Mouse (Mus musculus): ENCODE measurements around the gene Aldh3b1.

Gene Aldh3b1

GRCm38 (mm10) chr19:3942986-3943735 lies 13.6 kb upstream of the Aldh3b1 start:
- DNase-seq, result peak; percentile 57 to 66

DNA sequence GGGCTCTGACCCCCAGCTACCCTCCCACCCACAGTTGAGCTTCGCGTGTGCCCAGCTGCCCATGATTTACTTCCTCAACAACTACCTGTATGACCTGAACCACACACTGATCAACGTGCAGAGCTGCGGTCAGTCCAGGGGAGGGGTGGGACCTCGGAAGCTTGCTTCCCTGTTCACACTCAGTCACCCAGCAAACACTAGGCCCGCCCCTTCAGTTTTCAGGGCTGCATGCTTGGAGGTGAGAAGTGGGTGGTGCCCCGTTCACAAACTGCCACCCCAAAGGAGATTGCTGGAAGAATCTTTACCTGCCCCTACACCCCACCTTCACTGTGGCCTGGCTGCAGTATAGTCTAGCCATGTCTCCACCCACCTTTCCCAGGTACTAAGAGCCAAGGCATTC lies 12.7 kb upstream of the Aldh3b1 start:
- no peak for DNase-seq

GRCm38 (mm10) chr19:3935896-3936850 lies 6.6 kb upstream of the Aldh3b1 start:
- peak; percentile 69 to 78 for DNase-seq

DNA sequence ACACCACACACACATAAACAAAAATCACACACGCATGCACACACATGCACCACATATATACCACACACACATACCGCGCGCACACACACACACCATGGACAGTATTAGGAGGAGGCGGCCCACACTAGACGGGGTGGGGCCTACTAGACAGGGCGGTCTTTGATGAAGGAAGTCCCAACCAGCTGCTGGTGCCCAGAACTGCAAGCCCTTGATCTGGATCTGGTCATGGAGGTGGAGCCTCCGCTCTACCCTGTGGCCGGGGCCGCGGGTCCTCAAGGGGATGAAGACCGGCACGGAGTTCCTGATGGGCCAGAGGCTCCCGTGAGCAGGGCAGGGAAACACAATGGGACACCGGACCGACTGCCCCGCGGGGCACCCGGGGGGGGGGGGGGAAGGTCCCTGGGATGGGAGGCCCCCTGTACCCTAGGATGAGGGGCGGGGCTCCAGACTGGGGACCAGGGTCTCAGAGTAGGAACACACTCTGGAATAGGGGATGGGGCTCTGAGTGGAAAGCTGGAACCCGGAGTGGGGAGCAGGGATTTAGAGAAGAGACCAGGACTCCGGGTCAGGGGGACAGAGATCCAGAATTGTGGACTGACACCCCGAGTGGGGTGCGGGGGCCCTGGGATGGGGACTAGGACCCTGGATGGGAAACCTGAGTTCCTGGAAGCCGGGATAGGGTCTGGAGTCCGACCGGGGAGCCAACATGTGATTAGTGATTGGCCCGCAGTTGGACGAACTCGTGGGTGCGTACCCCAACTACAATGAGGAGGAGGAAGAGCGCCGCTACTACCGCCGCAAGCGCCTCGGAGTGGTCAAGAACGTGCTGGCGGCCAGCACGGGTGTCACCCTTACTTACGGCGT lies 5.7 kb upstream of the Aldh3b1 start, which contains the start of gene Unc93b1:
Unc93b1 (plus strand) TSS at position 155 of the 864 bp plus-strand sequence.
- DNase-seq, result peak; percentile 73 to 84

- no peak for DNase-seq
These were observed 2.1 kb upstream of the Aldh3b1 start for GRCm38 (mm10) chr19:3931716-3932115.

GRCm38 (mm10) chr19:3930262-3931057 lies 852 bp upstream of the Aldh3b1 start:
- no peak for DNase-seq

- DNase-seq, result no peak
These were observed 829 bp downstream of the Aldh3b1 start for GRCm38 (mm10) chr19:3928779-3929178.

DNA sequence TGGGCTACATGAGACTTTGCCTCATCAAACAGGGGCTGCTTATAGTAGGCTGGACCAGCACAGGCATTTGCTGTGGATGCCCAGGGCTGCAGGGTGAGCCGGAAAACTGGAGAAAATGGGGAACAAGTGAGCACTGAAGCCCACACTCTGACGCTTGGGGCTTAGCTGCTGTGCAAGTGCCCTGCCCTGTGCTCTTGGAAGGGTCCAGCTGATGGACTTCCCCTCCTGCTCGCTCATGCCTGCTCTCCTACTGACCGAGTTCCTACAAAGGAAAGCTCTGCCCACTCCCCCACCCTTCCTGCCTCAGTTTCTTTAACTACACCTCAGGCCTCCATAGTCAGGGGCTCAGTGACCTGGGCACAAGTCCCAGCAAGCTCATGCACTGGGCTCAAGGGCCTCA lies 1.6 kb downstream of the Aldh3b1 start:
- no peak for DNase-seq

DNA sequence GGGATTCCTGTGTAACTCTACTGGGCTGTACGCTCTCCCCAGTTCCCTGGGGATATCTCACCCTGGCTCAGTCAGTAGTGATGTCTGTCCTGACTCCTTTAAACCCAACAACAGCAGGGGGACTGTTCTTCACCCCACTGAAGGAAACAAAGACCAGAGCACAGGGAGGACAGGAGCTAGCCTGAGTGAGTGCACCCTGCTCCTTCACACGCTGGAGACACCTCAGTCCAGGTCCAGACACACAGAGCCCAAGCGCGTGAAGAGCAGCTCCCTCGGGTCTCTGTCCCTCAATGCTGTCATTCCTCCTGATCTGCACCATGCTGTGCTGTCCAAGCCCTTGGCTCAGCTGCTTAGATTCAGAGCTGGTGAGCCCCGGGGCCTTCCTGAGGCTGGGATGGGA lies 2.9 kb downstream of the Aldh3b1 start:
- no peak for DNase-seq

DNA sequence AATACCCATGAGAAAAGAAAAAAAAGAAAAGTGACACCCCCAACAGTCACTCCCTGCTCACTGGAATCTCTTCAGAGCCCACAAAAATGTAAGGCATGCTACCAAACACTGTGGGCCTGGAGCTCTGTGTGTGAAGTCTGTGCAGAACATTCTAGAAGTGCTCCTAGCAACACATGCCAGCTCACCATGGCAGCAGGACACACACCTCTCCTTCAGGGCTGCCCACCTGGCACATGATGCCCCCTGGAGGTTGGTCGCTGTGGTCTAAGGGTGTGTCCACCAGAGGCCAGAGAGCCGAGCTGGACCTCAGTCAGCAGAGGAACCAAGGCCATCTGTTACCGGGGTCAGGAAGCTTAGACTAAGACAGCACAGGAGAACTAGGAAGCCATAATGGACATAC lies 3.3 kb downstream of the Aldh3b1 start:
- peak; percentile 53 to 61 for DNase-seq

DNA sequence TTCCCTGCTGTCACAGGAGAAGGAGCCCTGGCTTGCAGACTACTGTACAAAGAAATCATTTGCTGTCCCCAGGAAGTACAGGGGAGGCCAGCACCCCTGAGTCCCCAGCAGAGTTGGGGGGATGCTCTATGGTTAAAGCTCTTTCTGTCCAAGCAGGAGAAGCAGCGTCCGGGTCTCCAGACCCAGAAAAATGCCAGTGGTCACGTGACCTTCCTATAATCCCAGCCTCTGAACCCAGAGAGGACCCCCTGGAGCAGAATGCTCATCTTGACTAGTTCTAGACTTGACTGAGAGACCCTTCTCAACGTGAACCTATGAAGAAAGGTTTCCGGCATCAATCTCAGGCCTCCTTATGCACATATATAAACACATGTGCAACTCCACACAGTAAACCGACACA lies 3.7 kb downstream of the Aldh3b1 start:
- no peak for DNase-seq

DNA sequence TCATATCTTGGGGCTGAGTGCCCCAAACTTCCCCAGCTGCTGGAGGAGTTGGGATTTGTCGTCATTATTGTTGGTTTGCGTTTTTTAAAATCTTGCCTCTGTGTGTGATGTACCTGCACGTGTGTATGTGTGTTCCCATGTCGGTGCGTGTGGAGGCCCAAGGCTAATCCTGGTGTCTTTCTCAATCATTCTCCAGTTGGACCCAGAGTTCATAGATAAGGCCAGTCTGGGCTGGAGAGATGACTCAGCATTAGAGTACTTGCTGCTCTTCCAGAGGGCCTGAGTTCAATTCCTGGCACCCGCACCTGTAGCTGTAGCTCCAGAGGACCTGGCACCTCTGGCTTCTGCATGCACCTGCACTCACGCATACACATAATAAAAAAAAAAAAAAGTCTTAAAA lies 4.7 kb downstream of the Aldh3b1 start:
- DNase-seq, result no peak

GRCm38 (mm10) chr19:3924190-3924589 lies 5.4 kb downstream of the Aldh3b1 start:
- DNase-seq, result peak in 1 of 2 experiments; percentile 12

DNA sequence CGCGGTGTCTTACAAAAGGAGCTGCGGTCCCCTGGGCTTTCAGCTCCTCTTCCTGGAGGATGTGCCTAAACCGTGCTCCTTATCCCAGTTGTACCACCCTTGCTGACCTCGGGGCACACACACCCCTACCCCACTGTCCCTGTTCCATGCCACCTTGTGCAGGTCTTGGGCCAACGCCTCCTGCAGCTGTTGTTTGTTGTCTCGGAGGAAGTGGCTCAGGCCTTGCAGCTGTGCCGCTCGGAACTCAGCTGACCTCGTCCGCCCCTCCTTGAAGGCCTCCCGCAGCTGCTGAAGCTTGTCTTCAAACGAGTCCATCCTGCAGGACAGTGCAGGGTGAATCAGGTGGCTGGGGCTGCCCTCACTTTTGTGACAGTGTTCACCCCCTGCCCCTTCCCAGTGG lies 6.0 kb downstream of the Aldh3b1 start:
- DNase-seq, result peak; percentile 68 to 79

DNA sequence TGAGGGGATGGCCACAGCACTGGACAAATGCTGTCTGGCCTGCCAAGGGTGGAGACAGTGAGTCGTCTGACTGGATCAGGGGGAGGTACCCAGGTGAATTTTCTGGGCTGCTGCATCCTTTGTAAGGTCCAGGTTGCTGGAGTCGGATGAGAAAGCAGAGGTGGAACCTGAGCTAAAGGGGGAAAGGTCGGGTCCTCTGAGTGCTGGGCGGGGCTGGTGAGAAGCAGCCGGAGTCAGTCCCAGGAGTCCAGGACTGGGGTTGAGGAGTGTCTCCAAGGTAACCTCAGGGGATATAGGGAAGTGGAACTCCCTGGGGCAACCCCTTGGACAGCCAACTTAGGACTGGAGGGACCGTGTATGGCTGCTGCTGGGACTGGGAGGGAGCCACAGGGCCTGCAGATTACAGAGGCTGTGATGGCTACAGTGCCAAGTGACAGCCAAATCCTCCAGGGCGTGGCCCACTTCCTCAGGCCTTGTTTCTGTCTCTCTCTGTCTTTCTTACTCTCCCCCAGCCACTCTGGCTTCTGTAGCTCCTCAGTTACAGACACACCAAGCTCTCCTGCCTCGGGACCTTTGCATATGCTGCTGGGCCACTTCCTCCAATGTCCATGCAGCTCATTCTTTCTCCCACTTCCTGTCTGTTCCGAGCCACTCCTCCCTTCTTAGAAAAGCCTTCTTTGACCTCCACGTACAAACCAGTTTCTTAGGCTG lies 6.8 kb downstream of the Aldh3b1 start:
- peak in 1 of 2 experiments; percentile 39 for DNase-seq

- DNase-seq, result no peak
These were observed 9.7 kb downstream of the Aldh3b1 start for GRCm38 (mm10) chr19:3919928-3920327.

DNA sequence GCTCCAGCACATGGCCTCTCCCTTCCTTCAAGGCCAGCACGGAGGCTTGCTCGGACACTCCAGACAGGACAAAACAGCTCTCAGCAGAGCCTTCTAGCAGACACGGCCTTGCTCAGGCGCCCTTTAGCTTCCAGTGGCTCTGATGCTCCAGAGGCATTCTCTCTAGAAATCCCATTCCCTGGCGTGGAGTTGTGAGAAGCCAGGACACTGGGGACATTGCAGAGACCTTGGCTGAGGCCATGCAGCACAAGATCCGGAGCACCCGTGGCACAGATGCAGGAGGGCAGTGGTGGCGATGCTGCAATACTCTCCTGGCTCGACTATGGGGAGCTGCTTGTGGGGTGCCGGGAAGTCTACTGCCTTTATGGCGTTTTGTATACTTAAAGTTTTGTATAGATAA lies 12.9 kb downstream of the Aldh3b1 start:
- no peak for DNase-seq

- DNase-seq, result no peak
These were observed 15.1 kb downstream of the Aldh3b1 start for GRCm38 (mm10) chr19:3914535-3914934.

DNA sequence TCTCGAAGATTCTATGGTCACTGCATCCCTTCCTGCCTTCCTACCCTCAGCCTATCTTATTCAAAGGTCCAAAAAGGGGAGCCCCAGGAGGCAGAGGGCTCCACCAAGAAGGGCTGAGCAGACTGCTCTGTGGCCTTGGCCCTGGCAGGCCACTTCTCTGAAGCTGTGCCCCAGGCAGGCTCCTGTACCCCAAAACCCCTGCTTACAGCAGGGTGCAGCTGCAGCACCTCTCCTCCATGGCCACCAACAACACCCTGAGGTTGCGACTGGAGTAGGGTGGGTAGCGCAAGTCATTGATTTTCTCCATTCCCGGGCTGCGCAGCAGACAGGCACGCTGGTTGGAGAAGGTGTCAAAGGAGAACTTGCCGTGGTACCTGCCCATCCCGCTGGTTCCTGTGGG lies 15.9 kb downstream of the Aldh3b1 start:
- DNase-seq, result no peak

DNA sequence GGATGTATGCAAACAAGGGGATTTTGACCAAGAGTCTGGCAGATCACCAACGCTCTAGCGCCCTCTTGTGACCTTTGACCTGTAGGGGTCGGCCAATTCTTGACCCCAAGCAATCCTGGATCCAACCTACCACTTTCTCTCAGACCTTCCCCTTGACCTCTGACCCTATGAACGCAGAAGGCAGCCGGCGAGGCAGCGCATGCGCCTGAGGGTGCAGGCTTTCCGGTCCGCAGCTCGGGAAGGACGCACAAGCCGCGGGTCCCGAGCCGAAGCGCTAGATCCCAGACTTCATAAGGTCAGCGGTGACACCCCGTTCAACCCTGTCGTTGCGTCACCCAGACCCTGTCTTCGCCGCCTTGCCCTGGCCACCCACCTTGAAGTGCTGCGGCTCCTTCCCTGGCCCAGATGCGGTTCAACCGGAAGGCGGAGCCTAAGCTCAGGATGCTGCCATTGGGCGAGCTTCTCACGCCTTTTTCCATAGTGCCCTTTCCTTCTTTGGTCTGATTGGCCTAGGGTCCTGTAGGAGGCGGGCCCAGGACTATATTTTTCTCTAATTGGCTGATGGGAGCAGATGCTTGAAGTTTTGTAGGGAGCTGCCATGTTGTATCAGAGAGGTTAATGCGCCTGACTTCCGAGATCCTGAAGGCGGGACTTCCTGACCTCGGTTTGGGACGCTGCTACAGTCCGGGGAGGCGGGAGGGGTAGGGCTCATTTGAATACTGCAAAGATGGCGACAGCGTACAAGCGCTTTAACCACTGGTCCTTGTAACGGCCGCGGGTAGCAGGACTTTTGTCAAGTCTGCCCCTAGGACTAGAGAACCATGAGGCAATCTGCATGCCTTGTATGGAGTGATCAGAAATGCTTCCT lies 17.0 kb downstream of the Aldh3b1 start, which contains the start of gene Ndufs8:
Ndufs8 (minus strand) TSS at position 438 of the 868 bp plus-strand sequence.
- peak; percentile 88 to 94 for DNase-seq

All from kidney, postnatal 4 days (tissue).